Mouse (Mus musculus) lung, postnatal 0 days (tissue): ENCODE data around the gene Dpp7. TPM values are rescaled to one million over a fixed set of nuclear protein-coding genes. Genes with fewer than 3 reads are reported as not detected.

Source experiments
- ATAC-seq: fragments of 200-750 bp; cut with Nextera tagmentation; 2 replicates; pipeline ENCODE4 v1.8.0; 2017; ENCODE audit warnings: moderate library complexity
- DNase-seq: peaks from one replicate; pipeline ENCODE4 v3.0.0-alpha.2; 2016; ENCODE audit warnings: low spot score
- H3K27ac ChIP-seq: fragments of 300-500 bp; sonication (generic); 2 replicates; pipeline ENCODE4 v1.5.1; 2014; ENCODE audit warnings: antibody characterized with exemption, mild to moderate bottlenecking, low read length, mixed read lengths
- H3K27me3 ChIP-seq: fragments of 300-500 bp; sonication (generic); replicated peaks from 2 replicates; pipeline ENCODE4 v1.6.1; 2014; ENCODE audit warnings: low read length, mixed read lengths; ENCODE audit not compliant: insufficient read depth
- H3K36me3 ChIP-seq: fragments of 300-500 bp; sonication (generic); 2 replicates; pipeline ENCODE4 v1.6.1; 2014; ENCODE audit warnings: low read length, mixed read lengths; ENCODE audit not compliant: insufficient read depth
- H3K4me1 ChIP-seq: fragments of 300-500 bp; sonication (generic); 2 replicates; pipeline ENCODE4 v1.6.1; 2014; ENCODE audit warnings: antibody characterized with exemption, low read depth, low read length, mixed read lengths; ENCODE audit not compliant: insufficient read depth
- H3K4me2 ChIP-seq: fragments of 300-500 bp; sonication (generic); replicated peaks from 2 replicates; pipeline ENCODE4 v1.6.1; 2014; ENCODE audit warnings: low read depth, mild to moderate bottlenecking, low read length, moderate library complexity, mixed read lengths
- H3K4me3 ChIP-seq: fragments of 300-500 bp; sonication (generic); 2 replicates; pipeline ENCODE4 v1.5.1; 2014; ENCODE audit warnings: low read depth, low read length
- H3K9ac ChIP-seq: fragments of 300-500 bp; sonication (generic); replicated peaks from 2 replicates; pipeline ENCODE4 v1.6.1; 2014; ENCODE audit warnings: low read depth, mild to moderate bottlenecking
- H3K9me3 ChIP-seq: fragments of 300-500 bp; sonication (generic); 2 replicates; pipeline ENCODE4 v1.6.1; 2016; ENCODE audit warnings: low read length, mixed read lengths
- CTCF ChIP-seq: IDR thresholded peaks from 2 replicates; pipeline ENCODE4 v1.5.1; 2016; ENCODE audit warnings: antibody characterized with exemption, mild to moderate bottlenecking
- EP300 ChIP-seq: IDR thresholded peaks from 2 replicates; pipeline ENCODE4 v1.6.1; 2016; ENCODE audit warnings: antibody characterized with exemption, mild to moderate bottlenecking, control low read depth
- WGBS: fragments of 180-500 bp; shearing (Covaris S2); extraction: QIAGEN DNeasy Blood & Tissue Kit; methylation state at CpG from one replicate; pipeline ENCODE4 v1.1.7; 2014; 5-methylcytosine and 5-hydroxymethylcytosine counted together
- polyA plus RNA-seq: library from polyadenylated mRNA; unstranded; fragments of >200 nt; fragmentation: Nextera tagmentation; extraction: Ambion mirVana; gene quantifications from 2 replicates; pipeline ENCODE4 v1.2.1, GENCODE M21; 2015

The Dpp7 gene
- polyA plus RNA-seq, 1 experiment from 2014 or later, result 11.1 TPM

GRCm38 (mm10) chr2:25371764-25372643 lies 15.8 kb upstream of the Dpp7 start, which contains the start of gene Sapcd2:
Gene Sapcd2 (plus strand): TSS chr2:25372321.
- ATAC-seq (peak; percentile 97), DNase-seq (peak; percentile 93)
- H3K4me2 ChIP-seq, result peak within 1 kb of the TSS; percentile 100
- no peaks in the 10 kb centered on the region for H3K36me3 ChIP-seq
- H3K4me1 ChIP-seq, result peaks cover 19% of the 10 kb centered on the region
- H3K9ac ChIP-seq, result no peak within 1 kb of the TSS; the same call in 1 of the 2 replicates
- H3K9me3 ChIP-seq, result no peaks in the 10 kb centered on the region
- WGBS, result 1% methylated on average over 65 of the region's 65 CpGs
- no peak within 1 kb of the TSS for H3K27ac ChIP-seq
- TF ChIP-seq EP300 (no peak), CTCF (no peak)
- H3K27me3 ChIP-seq, result no peaks in the 10 kb centered on the region
- peak within 1 kb of the TSS; percentile 54 for H3K4me3 ChIP-seq

GRCm38 (mm10) chr2:25369996-25370395 lies 13.8 kb upstream of the Dpp7 start:
- Histone ChIP-seq H3K27me3 (no peaks in the 10 kb centered on the region), H3K9me3 (no peaks in the 10 kb centered on the region), H3K4me2 (no peak overlapping the region), H3K36me3 (no peaks in the 10 kb centered on the region), H3K4me1 (peaks cover 19% of the 10 kb centered on the region), H3K27ac (no peak overlapping the region), H3K4me3 (no peak overlapping the region), H3K9ac (no peak overlapping the region)
- no peak for ATAC-seq
- no peak for DNase-seq
- 84% methylated on average over 3 of the region's 3 CpGs for WGBS
- no peak for TF ChIP-seq CTCF
- TF ChIP-seq EP300, result no peak

GRCm38 (mm10) chr2:25365091-25365761 lies 9.1 kb upstream of the Dpp7 start, which contains the start of gene Uap1l1:
Gene Uap1l1 (minus strand): TSS chr2:25365682.
- peak within 1 kb of the TSS; percentile 73 for H3K27ac ChIP-seq
- ATAC-seq, result peak; percentile 85
- peak within 1 kb of the TSS; percentile 68 for H3K9ac ChIP-seq
- peak within 1 kb of the TSS; percentile 97 for H3K4me2 ChIP-seq
- no peaks in the 10 kb centered on the region for H3K9me3 ChIP-seq
- peak; percentile 92 for DNase-seq
- H3K4me3 ChIP-seq, result peak within 1 kb of the TSS; percentile 69
- no peak for TF ChIP-seq CTCF
- no peak for TF ChIP-seq EP300
- no peaks in the 10 kb centered on the region for H3K27me3 ChIP-seq
- H3K4me1 ChIP-seq, result peaks cover 6% of the 10 kb centered on the region; the same call in 1 of the 2 replicates
- H3K36me3 ChIP-seq, result 0 out of 2 replicates have a peak, but pooled peaks cover 4% of the 10 kb centered on the region
- WGBS, result under 1% methylated on average over 53 of the region's 54 CpGs

GRCm38 (mm10) chr2:25364761-25365090 lies 8.6 kb upstream of the Dpp7 start:
- Histone ChIP-seq H3K4me3 (peak overlapping the region; percentile 69), H3K9ac (peak overlapping the region; percentile 68; the same call in 1 of the 2 replicates), H3K9me3 (no peaks in the 10 kb centered on the region), H3K4me2 (peak overlapping the region; percentile 97), H3K27me3 (no peaks in the 10 kb centered on the region), H3K4me1 (peaks cover 6% of the 10 kb centered on the region; the same call in 1 of the 2 replicates), H3K27ac (peak overlapping the region; percentile 73), H3K36me3 (0 out of 2 replicates have a peak, but pooled peaks cover 4% of the 10 kb centered on the region)
- DNase-seq (no peak), ATAC-seq (no peak)
- no peak for TF ChIP-seq CTCF
- no peak for TF ChIP-seq EP300
- 27% methylated on average over 9 of the region's 9 CpGs for WGBS

GRCm38 (mm10) chr2:25364313-25364712 lies 8.2 kb upstream of the Dpp7 start:
- WGBS, result 86% methylated on average over 4 of the region's 4 CpGs
- Histone ChIP-seq H3K9me3 (no peaks in the 10 kb centered on the region), H3K4me2 (peak overlapping the region; percentile 97), H3K4me1 (peaks cover 6% of the 10 kb centered on the region; the same call in 1 of the 2 replicates), H3K27me3 (no peaks in the 10 kb centered on the region), H3K4me3 (peak overlapping the region; percentile 69; the same call in 1 of the 2 replicates), H3K36me3 (0 out of 2 replicates have a peak, but pooled peaks cover 4% of the 10 kb centered on the region), H3K9ac (peak overlapping the region; percentile 68; the same call in 1 of the 2 replicates), H3K27ac (peak overlapping the region; percentile 73)
- DNase-seq, result no peak
- no peak for ATAC-seq
- no peak for TF ChIP-seq CTCF
- no peak for TF ChIP-seq EP300
